Mouse (Mus musculus) frontal cortex, adult 2 months (tissue): ENCODE measurements around the gene Ankrd6. TPM values are rescaled to one million over a fixed set of nuclear protein-coding genes. Genes with fewer than 3 reads are reported as not detected.
A peak's percentile ranks its signal among the peaks of the same experiment; 100 is the strongest.

ENCODE experiments used
- DNase-seq, 2 experiments: peaks; one replicate each; pipeline ENCODE4 v3.0.0; 2022; ENCODE audit warnings: low spot score in 1 of 2; ENCODE audit errors: extremely low spot score in 1 of 2
- polyA plus RNA-seq: library from polyadenylated mRNA; depleted of rRNA; stranded (reverse); fragments of >200 nt; gene quantifications from 2 replicates; pipeline ENCODE4 v1.2.3, GENCODE M21; 2012

Ankrd6 gene
- polyA plus RNA-seq, 1 experiment, result 31.0 TPM

GRCm38 (mm10) chr4:32906627-32907026 is 44.0 kb downstream of the Ankrd6 start:
- peak; percentile 42 to 78 for DNase-seq

- no peak for DNase-seq
Measured at GRCm38 (mm10) chr4:32905913-32906312, 44.7 kb downstream of the Ankrd6 start.

DNA sequence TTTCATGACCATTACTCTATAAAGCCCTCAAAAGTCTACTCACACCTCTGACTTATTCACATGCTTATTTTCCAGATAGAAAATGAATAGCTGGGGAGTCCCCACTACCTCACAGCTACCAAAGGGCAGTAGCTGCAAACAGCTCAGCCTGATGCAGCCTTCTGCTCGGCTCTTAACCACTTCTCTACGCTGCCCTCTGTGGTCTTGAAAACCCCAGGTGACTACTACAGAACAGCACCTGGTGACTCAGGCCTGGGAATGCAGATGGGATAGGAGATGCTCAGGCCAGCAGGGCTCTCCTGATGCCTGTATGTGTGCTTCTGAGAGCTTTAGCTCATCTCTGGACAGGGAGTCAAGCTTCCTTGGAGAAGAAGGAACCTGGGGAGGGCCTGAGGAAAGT is 45.3 kb downstream of the Ankrd6 start:
- DNase-seq, result no peak

GRCm38 (mm10) chr4:32903826-32904225 is 46.8 kb downstream of the Ankrd6 start:
- DNase-seq, result peak in 1 of 2 experiments; percentile 45

DNA sequence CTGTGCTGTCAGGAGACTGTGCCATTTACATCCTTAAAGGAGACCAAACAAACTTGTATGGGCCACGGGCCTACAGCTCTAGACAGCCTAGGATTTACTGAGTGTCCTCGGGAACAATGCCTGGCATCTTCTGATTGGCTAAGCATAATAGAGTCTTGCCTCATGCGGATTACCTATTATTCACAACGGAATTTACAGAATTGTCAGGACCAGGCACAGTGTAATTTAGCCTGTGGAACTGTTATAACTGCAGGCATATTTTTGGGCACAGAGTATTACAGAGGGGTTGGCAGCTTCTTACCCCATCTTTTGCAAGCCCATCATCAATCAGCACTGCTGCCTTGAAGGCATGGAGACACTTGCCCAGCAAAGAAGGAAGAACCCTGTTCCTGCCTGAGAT is 51.6 kb downstream of the Ankrd6 start:
- no peak for DNase-seq

DNA sequence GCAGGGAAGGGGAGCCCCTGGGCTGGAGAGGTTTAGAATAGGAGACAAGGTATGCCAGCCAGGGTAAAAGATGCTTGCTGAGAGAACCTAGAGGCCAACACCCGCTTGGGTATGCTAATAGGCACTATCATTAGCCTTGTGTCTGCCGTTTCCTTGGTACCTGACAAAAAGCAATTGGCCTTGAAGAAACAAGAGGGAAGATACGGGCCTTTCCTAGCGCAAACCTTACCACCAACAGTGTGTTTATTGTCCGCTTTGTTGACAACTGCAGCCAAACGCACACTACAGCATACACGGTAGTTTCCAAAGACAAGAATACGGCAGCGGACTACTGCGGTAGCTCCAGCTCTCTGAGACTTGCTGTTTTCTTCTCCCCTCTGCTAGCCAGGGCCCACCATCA is 59.3 kb downstream of the Ankrd6 start:
- DNase-seq, result no peak

DNA sequence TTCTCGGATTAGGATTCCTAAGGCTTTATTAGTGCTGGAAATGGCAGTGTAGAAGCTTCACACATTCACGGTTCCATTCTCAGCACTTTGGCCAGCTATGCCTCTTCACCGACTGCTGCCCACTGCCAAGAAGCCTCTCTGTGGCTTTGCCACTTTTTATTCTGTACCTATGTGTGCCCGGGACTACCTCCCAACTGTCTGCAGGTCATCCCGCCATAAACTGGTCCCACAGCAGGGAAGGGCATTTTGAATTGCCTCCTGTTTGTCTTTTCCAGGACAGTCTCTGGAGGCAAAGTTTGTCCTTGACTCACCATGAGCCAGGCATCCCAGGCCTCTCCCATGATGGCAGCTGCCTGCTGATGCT is 59.9 kb downstream of the Ankrd6 start:
- DNase-seq, result no peak

DNA sequence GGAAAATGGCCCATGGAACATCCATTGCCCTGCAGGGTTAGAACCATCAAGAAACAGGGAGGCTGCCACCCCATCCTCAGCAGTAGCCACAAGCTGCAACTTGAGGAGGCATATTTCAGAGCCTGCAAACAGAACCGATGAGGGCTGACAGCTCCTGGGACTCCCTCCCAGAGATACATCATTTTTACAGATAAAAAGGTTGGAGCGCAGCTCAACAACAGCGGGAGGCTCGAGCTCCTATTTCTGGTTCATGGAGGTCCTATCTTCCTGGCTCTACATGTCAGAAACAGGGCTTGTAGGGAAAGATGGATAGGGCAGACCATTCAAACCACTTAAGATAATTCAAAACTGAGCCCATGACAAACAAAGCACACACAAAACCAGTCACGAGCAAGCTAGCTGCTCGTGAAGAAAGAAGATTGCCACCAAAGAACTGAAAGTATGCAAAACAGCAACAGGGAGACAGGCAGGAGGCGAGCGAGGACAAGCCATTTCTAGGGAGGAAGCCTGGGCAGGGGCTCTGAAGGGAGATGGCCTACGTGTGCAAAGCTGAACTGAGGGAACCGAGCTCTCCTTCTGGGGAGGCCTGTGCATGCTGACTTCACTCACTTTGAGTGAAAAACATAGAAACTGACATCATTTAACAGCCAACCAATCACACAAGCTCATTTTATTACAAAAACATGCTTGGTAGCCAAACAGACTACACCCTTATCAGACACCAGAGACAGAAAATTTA is 60.5 kb downstream of the Ankrd6 start:
- DNase-seq, result peak in 1 of 2 experiments; percentile 45

DNA sequence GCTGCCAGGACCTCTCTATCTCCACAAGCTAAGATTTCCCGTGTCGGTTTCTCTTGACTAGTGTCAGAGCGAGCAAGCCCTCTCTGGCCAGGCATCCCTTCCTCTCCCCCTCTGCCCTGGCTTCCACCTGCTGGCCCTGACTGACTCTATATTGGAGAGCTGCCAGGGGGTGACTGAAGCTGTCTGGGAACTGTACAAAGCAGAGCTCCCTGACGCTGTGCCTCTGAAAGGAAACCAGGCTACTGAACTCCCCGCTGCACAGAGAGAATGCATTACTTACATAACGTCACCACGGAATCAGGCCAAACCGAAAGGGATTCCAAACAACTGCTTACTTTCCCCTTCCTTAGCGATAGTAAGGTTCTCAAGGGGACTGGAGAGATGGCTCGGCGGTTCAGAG is 61.4 kb downstream of the Ankrd6 start:
- peak; percentile 39 to 63 for DNase-seq

DNA sequence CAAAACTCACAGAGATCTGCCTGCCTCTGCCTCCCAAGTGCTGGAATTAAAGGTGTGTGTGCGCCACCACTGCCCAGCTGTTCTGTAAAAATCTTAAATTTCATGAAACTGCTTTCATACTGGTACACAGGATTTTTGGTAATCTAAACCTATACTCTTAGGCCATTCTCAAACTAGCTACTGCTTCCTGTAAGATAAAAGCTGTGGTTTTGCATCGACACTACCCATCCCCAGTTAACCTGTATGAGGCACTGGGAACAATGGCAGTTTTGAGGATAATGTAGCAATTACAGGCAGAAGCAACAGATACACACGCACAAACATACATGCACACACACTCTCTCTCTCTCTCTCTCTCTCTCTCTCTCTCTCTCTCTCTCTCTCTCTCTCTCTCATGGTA is 64.2 kb downstream of the Ankrd6 start:
- no peak for DNase-seq

- DNase-seq, result no peak
Measured at GRCm38 (mm10) chr4:32884599-32884998, 66.0 kb downstream of the Ankrd6 start.

DNA sequence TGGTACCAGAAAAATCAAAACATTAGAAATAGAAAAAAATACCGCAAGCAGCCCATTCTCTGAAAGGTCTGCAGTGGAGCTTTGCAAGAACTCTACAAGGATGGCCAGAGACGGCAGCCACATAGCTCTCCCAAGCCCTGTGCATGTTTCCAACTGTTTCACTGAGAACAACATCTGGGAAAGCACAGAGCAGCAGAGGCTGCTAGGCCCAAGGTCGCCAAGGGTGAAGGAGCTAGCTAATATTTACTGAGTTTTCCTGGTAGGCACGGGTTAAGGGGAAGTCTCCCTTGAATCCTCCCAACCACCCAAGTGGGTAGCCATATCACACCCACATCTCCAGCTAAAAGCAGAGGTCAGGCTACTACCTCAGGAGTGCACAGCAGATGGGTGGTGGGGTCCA is 69.6 kb downstream of the Ankrd6 start:
- DNase-seq, result no peak

- DNase-seq, result no peak
Measured at GRCm38 (mm10) chr4:32874669-32875068, 76.0 kb downstream of the Ankrd6 start.

DNA sequence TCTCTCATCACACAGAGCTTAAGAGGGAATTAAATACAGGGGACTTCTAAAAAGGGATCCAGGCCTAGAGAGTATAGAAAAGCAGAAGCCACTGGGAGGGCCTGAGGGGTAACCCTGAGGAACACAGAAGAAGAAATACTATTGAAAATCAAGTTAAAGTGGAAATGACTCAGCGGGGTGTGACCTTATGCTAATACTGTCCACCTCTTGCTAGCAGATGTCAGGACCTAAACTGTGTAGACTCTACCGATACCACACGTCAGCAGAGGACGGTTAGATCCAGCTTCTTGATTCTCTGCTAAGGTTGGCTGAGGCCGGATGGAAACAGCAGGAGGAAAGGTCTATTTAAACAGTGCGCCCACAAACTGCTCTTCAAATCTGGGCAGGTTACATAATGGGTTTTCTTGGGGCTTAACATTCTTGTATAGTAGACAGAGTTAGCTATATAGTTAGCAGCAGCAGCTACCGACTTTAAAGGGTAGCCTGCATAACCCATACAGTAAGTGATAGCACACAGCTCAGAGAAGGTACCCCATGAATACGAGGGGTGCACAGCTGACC is 78.4 kb downstream of the Ankrd6 start:
- DNase-seq, result peak in 1 of 2 experiments; percentile 54

DNA sequence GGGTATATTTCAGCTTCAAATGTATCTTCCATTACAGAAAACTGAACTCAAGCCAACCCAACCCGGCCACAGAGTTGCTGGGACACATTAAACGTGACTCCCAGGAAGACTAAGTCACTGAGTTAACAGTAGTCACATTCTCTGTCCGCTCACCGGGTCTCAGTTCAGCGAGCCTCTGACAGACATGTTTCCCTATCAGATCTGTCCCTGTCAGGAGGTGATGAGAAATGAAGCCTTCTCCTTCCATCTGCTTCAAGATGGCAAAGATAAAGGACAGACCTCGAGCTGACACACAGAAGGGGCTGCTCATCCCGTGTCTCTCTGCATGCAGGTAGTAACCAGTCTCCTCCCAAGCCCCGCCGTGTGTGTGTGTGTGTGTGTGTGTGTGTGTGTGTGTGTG is 81.3 kb downstream of the Ankrd6 start:
- DNase-seq, result no peak

GRCm38 (mm10) chr4:32868858-32869257 is 81.8 kb downstream of the Ankrd6 start:
- DNase-seq, result no peak

DNA sequence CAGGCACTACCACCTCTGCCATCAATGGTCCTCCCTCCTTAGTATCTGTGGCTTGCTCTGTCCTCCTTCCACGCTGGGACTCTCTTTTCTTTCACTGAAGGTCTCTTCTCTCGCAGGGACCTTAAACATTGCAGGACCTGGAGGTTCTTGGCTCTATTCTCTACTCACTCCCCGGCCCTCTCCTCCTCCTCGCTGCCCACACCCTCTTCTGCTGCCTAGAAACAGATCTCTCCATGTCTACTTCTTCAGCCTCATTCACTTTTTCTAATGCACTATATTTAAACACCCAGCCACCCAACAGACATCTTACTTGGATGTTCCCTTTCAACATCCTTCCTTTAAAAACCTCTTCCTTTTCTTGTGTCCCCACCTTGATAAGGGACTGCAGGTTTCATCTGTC is 82.2 kb downstream of the Ankrd6 start:
- DNase-seq, result peak in 1 of 2 experiments; percentile 43

DNA sequence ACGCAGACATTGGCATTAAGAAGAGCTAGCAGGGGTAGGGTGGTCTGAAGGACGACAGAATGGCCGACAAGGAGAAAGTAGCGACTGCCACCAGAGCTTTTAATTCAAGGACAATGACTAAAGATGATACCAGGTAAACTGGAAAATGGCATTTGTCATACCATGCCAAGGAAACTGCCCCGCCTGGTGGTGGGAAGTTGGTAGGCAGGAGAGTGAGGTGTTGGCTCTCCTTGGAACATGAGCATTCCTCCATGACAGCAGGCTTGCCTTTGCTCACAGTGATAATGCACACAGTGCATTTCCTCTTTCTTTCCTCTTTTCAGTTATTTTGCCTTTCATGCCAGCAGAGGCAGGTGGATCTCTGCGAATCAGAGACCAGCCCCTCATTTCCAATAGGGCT is 83.2 kb downstream of the Ankrd6 start:
- DNase-seq, result no peak

- DNase-seq, result no peak
Measured at GRCm38 (mm10) chr4:32864867-32865242, 85.8 kb downstream of the Ankrd6 start.

DNA sequence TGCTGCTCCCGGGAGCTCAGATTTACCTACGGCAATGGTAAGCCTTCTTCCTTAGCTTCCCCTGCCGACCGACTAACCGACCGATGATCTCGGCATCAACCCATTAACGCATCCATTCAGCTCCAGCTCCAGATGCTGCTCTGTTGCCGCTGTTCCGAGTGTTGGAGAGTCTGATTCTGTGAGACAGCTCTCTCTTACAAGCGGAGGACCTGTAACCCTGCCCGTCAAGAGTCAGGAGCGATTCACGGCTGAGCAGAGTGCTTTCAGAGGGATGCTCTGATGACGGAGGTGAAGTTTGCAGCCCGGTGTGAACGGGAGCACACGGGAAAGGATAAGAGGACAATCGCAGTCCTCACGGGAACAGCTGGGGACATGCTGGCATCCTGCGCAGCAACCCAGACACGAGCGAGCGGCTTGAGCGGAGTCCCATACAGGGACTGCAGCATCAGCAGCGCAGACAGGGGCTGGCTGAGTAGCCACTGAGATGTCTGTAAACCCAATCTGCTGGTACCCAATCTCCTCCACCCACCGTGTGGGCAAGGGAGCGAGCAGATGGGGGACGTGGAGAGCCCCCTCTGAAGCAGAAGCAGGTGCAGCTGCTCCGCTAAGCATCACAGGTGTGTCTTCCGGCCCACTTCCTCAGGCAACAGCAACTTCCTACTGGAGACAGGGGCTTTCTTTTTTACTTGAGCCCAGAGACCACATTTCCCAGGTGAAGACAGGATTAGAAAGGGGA is 86.3 kb downstream of the Ankrd6 start:
- no peak for DNase-seq

DNA sequence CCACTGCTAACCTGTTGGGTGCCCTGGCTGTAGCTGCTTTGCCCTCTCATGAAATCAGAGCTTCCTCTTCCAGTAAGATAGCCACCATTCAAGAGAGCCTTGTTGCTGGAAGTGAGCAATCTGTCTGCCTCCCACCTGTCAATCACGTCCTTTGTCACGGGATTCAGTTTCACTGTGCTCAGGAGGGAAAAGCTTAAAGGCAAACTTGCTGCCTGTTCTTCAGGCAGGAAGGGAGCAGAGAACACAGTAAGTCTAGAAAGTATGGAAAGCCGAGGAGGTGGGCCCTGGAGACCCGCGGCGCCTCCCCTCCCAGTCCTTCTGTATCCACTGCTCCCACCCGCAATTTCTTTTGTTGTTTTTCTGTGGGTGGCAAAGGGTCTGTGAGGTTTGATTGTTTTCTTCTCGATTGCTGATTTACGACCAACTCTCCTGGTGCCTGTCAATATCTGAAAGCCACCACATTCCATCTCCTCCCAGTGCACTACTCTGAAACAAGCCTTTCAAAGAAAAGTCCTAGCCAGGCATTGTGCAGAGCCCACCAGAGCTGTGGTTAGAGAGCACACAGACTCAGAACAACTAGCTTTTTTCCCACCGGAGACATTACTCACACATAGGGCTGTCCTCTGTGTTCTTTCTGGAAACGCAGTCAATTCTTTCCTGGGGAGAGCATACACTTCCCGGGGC is 87.1 kb downstream of the Ankrd6 start:
- DNase-seq, result no peak
